Mouse (Mus musculus) MEL (cell line): ENCODE data around the gene Pnpo.

Source experiments
- CTCF ChIP-seq, 3 experiments: IDR thresholded peaks in 2 of 3; conservative IDR thresholded peaks in 1 of 3; 2 replicates each; pipeline ENCODE4 v1.5.1; 2011 to 2012; ENCODE audit warnings: low read length in 3 of 3, low read depth in 2 of 3, mild to moderate bottlenecking in 2 of 3, improper control_type of control experiment in 1 of 3, inconsistent platforms in 1 of 3, mixed read lengths in 1 of 3, moderate library complexity in 1 of 3; ENCODE audit not compliant: control insufficient read depth in 1 of 3, insufficient read depth in 1 of 3, poor library complexity in 1 of 3, severe bottlenecking in 1 of 3
- HCFC1 ChIP-seq: IDR thresholded peaks from 2 replicates; pipeline ENCODE4 v1.6.1; 2012; ENCODE audit warnings: low read depth, mild to moderate bottlenecking, inconsistent platforms, low read length, improper control_type of control experiment, moderate library complexity
- MYB ChIP-seq: IDR thresholded peaks from 2 replicates; pipeline ENCODE4 v1.6.1; 2011; ENCODE audit warnings: mild to moderate bottlenecking, low read depth, low read length, improper control_type of control experiment
- NRF1 ChIP-seq: IDR thresholded peaks from 2 replicates; pipeline ENCODE4 v1.6.1; 2014; ENCODE audit warnings: low read depth, mild to moderate bottlenecking, inconsistent platforms, low read length, improper control_type of control experiment, moderate library complexity; ENCODE audit not compliant: poor library complexity, insufficient read depth, severe bottlenecking
- ZC3H11A ChIP-seq: IDR thresholded peaks from 2 replicates; pipeline ENCODE4 v1.6.1; 2012; ENCODE audit warnings: low read depth, mild to moderate bottlenecking, inconsistent platforms, low read length, improper control_type of control experiment

- peak; percentile 79 for TF ChIP-seq HCFC1
- TF ChIP-seq CTCF (IDR thresholded peaks at IDR 0.05 in 2 of 3, conservative IDR thresholded peaks at IDR 0.05 in 1 of 3; ENCODE audit: control insufficient read depth in 1 of 3, insufficient read depth in 1 of 3, low read depth in 2 of 3, low read length in 3 of 3, poor library complexity in 1 of 3, severe bottlenecking in 1 of 3), result no peak
- no peak for TF ChIP-seq MYB
- TF ChIP-seq ZC3H11A, result no peak
- no peak for TF ChIP-seq NRF1
Observed at GRCm38 (mm10) chr11:96943746-96944304, at the start of gene Pnpo.
